Mouse (Mus musculus) left cerebral cortex, adult 18-20 months (tissue): ENCODE measurements at regions not wholly inside any gene's neighbourhood (a gene's known extent, or its start where the extent isn't known, plus 50 kb on each side); places are given as distances from the start of the nearest gene placed in this dataset.

Experiments used
- DNase-seq, 2 experiments: peaks; one replicate each; pipeline ENCODE4 v3.0.0; 2021 to 2022; ENCODE audit warnings: low spot score in 2 of 2, mixed read lengths in 1 of 2

- no peak for DNase-seq
Measured at GRCm38 (mm10) chr12:65559809-65560208, 334.5 kb downstream of the Wdr20rt start.

GRCm38 (mm10) chr12:65571633-65572032, 346.3 kb downstream of the Wdr20rt start:
- DNase-seq, result no peak

GRCm38 (mm10) chr12:65593559-65593958, 368.2 kb downstream of the Wdr20rt start:
- DNase-seq, result no peak

GRCm38 (mm10) chr12:65594075-65594474, 368.8 kb downstream of the Wdr20rt start:
- DNase-seq, result no peak

- no peak for DNase-seq
Measured at GRCm38 (mm10) chr12:65644232-65644631, 418.9 kb downstream of the Wdr20rt start.

- no peak for DNase-seq
Measured at GRCm38 (mm10) chr12:65656772-65657171, 431.5 kb downstream of the Wdr20rt start.

GRCm38 (mm10) chr12:65671673-65672072, 446.4 kb downstream of the Wdr20rt start:
- DNase-seq, result no peak

GRCm38 (mm10) chr12:65673193-65673592, 447.9 kb downstream of the Wdr20rt start:
- no peak for DNase-seq

GRCm38 (mm10) chr12:65674916-65675660, 449.8 kb downstream of the Wdr20rt start:
- no peak for DNase-seq

GRCm38 (mm10) chr12:65680335-65680734, 455.0 kb downstream of the Wdr20rt start:
- DNase-seq, result no peak

GRCm38 (mm10) chr12:65681826-65682225, 456.5 kb downstream of the Wdr20rt start:
- DNase-seq, result no peak

GRCm38 (mm10) chr12:65704985-65705384, 479.7 kb downstream of the Wdr20rt start:
- no peak for DNase-seq

GRCm38 (mm10) chr12:65712304-65712703, 487.0 kb downstream of the Wdr20rt start:
- DNase-seq, result no peak
